In the genomic region with DNA sequence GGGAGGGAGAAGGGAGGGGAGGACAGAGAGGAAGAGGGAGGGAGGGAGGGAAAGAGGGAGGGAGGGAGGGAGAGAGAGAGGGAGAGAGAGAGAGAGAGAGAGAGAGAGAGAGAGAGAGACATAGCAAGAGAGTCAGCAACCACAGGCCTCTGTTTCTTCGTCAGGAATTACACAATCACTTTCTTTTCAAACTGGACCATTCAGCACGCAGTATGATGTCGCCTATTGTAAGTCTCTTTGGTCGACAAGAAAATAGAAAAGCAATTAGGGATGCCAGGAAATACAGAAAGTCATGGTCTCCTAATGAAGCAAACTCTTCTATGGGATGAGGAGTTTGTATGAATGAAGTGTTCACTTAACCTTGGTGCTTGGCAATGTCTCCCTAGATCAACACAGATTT, we compare ENCODE assay signal across 20 mouse cellular contexts.
DNase-seq lines count a peak whose midpoint lies in the region; TF ChIP-seq lines count a peak whose summit lies in the region.
"Had no signal": no experiment of that assay in that cellular context is flagged by ENCODE, and none has a peak within 500 bp of the region (broad histone marks: within the 10 kb centered on the region; RNA-seq: fewer than 3 reads in every experiment).

No protein-coding gene starts in this region.

- peak; percentile 49 for DNase-seq in 416B (ENCODE audit: low read depth)
- DNase-seq in right cerebral cortex, postnatal 14 days = no peak
- no peak for DNase-seq in right cerebral cortex, adult 18-20 months
- DNase-seq: adrenal gland, adult 8-10 months; adrenal gland, postnatal 14 days; adrenal gland, postnatal 36 days; B cell, adult 2 months; cerebellum, adult 11-12 months; cerebellum, adult 2 months; cerebellum, adult 9-10 months; cerebellum, postnatal 10 days; cerebellum, postnatal 25 days; forebrain, postnatal 0 days had no signal

- H3ac ChIP-seq in C2C12 (ENCODE audit: control insufficient read depth, insufficient read length, low read depth) (no peak overlapping the region), myocyte (ENCODE audit: control insufficient read depth, insufficient read length) (no peak overlapping the region)

- H3K79me2 ChIP-seq in C2C12 (ENCODE audit: control insufficient read depth, insufficient read depth) (no peaks in the 10 kb centered on the region), myocyte (ENCODE audit: control insufficient read depth, insufficient read depth) (no peaks in the 10 kb centered on the region)

- H3K4me2 ChIP-seq in myocyte (ENCODE audit: low read depth) = no peak overlapping the region
- H3K4me2 ChIP-seq: embryonic facial prominence, embryonic 12.5 days; forebrain, embryonic 13.5 days; forebrain, embryonic 15.5 days had no signal

- no peak for TF ChIP-seq POLR2A in myocyte (IDR thresholded peaks at IDR 0.05; ENCODE audit: insufficient read length, low read depth)

- H3K4me3 ChIP-seq in C2C12 (ENCODE audit: insufficient read depth, poor library complexity, severe bottlenecking) (no peak overlapping the region), myocyte (no peak overlapping the region)
- H3K4me3 ChIP-seq: embryonic facial prominence, embryonic 10.5 days; embryonic facial prominence, embryonic 12.5 days; forebrain, embryonic 13.5 days; forebrain, embryonic 15.5 days had no signal

- no peaks in the 10 kb centered on the region for H3K79me3 ChIP-seq in C2C12 (ENCODE audit: low read depth)

- H3K36me3 ChIP-seq in C2C12 (ENCODE audit: control insufficient read depth, insufficient read depth) (no peaks in the 10 kb centered on the region), myocyte (ENCODE audit: control insufficient read depth, insufficient read depth) (no peaks in the 10 kb centered on the region)
- H3K36me3 ChIP-seq: embryonic facial prominence, embryonic 10.5 days; embryonic facial prominence, embryonic 12.5 days; forebrain, embryonic 15.5 days had no signal

- TF ChIP-seq CTCF in C2C12 (IDR thresholded peaks at IDR 0.05; ENCODE audit: control insufficient read depth, insufficient read depth, insufficient read length) = no peak

- H3K27me3 ChIP-seq in C2C12 (ENCODE audit: control insufficient read depth, insufficient read depth, insufficient read length) (no peaks in the 10 kb centered on the region), myocyte (ENCODE audit: control insufficient read depth, insufficient read depth, insufficient read length) (no peaks in the 10 kb centered on the region)
- H3K27me3 ChIP-seq: forebrain, embryonic 13.5 days; forebrain, embryonic 15.5 days; Patski had no signal

TF ChIP-seq in C2C12, 6 proteins besides CTCF, POLR2A, EP300 and RAD21:
- TF ChIP-seq MYOD1 (IDR thresholded peaks at IDR 0.05; ENCODE audit: control insufficient read depth, insufficient read length, low read depth) = no peak
- TF ChIP-seq MAX (IDR thresholded peaks at IDR 0.05) = no peak
- no peak for TF ChIP-seq FOSL1 (IDR thresholded peaks at IDR 0.05; ENCODE audit: insufficient read depth, low read length, poor library complexity, severe bottlenecking)
- TF ChIP-seq CEBPB (IDR thresholded peaks at IDR 0.05; ENCODE audit: low read depth) = peak; percentile 40
- TF ChIP-seq MYOG (IDR thresholded peaks at IDR 0.05; ENCODE audit: control insufficient read depth, extremely low read depth, insufficient read length) = no peak
- no peak for TF ChIP-seq USF1 (IDR thresholded peaks at IDR 0.05; ENCODE audit: low read depth)
TF ChIP-seq in C2C12: peak in this region for 1.

TF ChIP-seq in myocyte, 11 proteins besides CTCF, POLR2A, EP300 and RAD21:
- TF ChIP-seq E2F4 (IDR thresholded peaks at IDR 0.05; ENCODE audit: insufficient read depth) = no peak
- TF ChIP-seq TCF3 (IDR thresholded peaks at IDR 0.05; ENCODE audit: insufficient read length, low read depth) = no peak
- TF ChIP-seq MAX (IDR thresholded peaks at IDR 0.05; ENCODE audit: low read depth) = no peak
- peak; percentile 76 for TF ChIP-seq CEBPB (IDR thresholded peaks at IDR 0.05; ENCODE audit: insufficient read depth, poor library complexity, severe bottlenecking)
- no peak for TF ChIP-seq POLR2AphosphoS2 (IDR thresholded peaks at IDR 0.05; ENCODE audit: insufficient read length, low read depth)
